Mouse (Mus musculus) kidney, adult 2 months (tissue): ENCODE results near the gene Actr1a.
A peak's percentile ranks its signal among the peaks of the same experiment; 100 is the strongest.

Experiments used
- CTCF ChIP-seq: fragments of 200-500 bp; conservative IDR thresholded peaks from 2 replicates; pipeline ENCODE4 v1.5.1; 2011; ENCODE audit warnings: low read depth, mild to moderate bottlenecking, control low read depth, low read length, moderate library complexity, mixed read lengths; ENCODE audit not compliant: insufficient read depth, insufficient read length
- POLR2A ChIP-seq: fragments of 200-500 bp; IDR thresholded peaks from one replicate; pipeline ENCODE4 v1.6.1; 2011; ENCODE audit warnings: low read depth, low read length, control low read depth

- no peak for TF ChIP-seq POLR2A
- TF ChIP-seq CTCF, result peak; percentile 61
Observed at GRCm38 (mm10) chr19:46392018-46392417, 3.5 kb downstream of the Actr1a start.
